Mouse (Mus musculus) layer of hippocampus, adult 9-10 months (tissue): ENCODE data around the gene Pgm3.
"Not testable (repeated sequence)": the region's sequence is repeated elsewhere in the genome, so short reads cannot be mapped to it uniquely, and the experiment has no call there.

ENCODE experiments used
- DNase-seq: peaks from one replicate; pipeline ENCODE4 v3.0.0; 2022; ENCODE audit warnings: low spot score

Gene Pgm3

DNA sequence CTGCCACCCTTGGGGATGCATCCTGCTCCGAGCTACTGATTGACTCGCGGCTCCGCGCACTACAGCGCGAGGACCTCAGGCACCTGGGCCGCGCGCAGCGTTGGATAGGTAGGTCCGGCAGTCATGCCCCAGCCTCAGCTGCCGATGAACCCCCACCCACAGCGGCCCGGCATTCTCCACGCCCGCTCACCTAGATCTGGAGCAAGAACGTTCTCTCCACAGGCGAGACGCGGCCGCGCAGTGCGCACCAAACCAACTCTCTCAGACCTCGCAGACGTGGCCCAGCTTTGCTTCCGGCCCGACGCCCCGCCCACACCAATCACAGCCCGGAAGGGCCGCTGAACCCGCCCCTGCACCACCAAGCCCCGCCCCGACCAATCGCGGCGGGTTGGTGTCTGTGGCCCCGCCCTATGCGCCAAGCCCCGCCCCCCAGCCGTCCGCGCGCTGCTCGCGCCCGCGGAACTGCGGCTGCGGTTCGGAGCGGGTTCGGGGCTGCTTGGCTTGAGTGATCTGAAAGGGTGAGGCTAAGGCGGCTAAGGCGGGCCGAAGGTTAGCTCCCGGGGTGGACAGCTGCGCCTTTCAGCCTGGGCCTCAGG is at the start of gene Pgm3, which contains the start of gene Rwdd2a:
Gene Pgm3, minus strand, starts transcription at position 303 of the 596 bp plus-strand sequence.
Gene Rwdd2a, plus strand, starts transcription at position 452 of the 596 bp plus-strand sequence.
- DNase-seq: peak; percentile 84

DNA sequence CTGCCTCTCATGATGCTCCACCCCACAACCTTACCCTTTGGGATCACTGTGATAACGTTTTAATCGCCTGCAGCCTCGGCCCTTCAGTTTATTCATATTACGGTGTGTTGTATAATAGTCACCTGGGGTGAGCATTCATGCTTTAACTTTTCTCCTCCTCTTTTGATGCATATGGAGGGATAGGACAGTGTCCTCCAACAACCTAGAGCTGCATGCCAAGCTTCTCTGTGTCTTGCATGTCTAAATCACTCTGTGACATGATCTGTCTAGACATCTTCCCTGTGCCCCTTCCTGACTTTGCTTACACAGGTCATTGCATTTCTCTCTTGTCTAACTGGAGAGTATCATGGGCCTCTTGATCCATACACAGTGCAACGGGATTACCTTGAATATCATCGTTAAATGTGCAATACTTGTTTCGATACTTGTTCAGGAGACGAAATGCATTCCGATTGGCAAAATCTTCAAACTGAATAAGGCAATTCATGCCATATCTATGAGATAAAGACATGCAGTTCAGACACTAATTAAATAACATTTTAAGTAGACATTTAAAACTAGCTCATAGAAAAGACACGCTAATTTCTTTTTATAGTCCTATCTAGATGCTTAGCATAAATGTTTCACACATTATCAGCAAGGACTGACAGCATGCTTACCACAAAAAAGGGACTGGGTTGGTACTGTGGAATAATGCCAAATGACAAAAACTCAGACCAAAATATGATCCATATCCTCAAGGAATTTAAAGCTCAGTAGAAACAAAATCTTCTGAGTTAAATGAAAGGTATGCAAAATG is 47.9 kb upstream of the Pgm3 start:
- DNase-seq: no peak

DNA sequence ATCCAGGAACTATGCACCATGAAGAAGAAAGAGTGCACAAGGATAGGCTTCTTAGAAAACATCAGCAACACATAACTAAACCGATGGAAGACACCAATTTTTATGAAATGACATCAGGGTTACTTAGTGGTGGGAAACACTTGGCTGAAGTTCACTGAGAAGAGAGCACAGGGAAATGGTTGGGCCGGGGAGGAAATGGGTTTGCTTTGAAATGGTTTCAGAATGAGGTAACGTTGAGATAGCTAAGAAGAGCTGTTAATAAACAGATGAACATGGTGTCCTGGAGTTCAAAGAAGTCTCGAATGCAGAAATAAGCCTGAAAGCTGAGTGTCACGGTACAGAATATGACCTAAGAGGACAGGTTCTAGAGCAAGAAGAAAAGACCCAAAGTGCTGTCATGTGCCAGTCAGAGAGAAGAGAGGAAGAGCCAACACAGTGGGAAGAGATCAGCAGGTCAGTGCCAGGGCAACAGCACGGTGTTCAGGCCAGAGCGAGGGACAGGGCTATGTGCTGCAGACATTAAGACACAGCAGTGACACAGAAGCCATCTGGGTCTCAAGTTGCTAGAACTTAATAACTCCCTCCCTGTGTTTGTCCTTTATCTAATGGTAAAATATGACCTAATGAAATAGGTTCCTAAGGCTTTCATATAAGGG is 46.3 kb upstream of the Pgm3 start:
- DNase-seq: no peak

DNA sequence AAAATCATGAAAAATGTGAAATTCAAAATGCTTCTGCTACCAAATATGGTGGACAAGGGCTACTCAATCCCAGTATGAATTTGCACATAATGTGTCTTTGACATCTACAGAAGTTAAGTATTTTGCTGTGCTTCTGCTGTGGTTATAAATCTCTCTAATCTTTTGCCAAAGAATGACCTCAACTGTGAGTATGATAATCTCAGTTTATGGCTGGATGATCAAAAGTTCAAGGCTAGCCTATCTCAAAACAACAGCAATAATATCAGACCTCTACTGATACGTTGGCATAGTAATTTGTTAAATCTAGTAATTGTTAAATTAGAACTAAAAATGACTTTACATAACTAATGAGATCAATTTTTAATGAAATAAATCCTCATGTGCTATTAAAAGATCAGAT is 44.1 kb upstream of the Pgm3 start:
- no peak for DNase-seq

DNA sequence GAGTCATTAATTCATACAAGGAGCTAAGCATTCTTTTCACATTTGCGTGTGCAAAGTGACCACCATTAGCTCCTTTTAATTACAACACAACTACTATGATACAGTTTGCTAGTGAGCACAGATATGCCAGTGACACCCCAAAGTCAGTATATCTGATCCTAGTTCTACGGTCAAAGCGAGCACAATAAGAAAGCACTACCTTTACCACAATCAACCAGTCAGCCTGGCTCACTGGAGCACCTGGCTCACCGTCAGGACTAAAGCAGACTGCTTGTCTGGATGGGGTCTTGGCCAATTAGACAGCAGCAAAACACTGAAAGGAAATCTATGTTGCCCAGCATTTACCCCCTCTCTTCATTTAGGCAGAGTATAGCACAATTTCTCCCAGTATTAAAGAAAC is 40.4 kb upstream of the Pgm3 start:
- no peak for DNase-seq

DNA sequence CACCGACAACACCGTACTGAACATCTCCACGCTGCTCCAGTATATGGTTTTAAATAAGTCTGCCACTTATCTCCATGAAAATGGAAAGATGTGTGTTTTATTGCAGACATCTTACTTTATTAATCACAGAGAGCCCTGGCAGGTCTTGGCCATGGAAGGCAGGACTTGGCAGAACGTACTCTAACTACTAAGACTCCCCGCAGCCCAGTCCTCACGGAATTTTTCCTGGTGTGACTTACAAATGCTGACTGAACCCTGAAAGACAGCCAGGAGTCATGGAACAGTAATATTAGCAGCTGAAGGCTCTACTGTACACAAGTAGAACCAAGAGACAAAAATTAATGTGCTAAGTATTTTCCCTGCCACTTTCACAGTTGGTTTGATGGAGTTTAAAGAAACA is 34.1 kb upstream of the Pgm3 start:
- no peak for DNase-seq

DNA sequence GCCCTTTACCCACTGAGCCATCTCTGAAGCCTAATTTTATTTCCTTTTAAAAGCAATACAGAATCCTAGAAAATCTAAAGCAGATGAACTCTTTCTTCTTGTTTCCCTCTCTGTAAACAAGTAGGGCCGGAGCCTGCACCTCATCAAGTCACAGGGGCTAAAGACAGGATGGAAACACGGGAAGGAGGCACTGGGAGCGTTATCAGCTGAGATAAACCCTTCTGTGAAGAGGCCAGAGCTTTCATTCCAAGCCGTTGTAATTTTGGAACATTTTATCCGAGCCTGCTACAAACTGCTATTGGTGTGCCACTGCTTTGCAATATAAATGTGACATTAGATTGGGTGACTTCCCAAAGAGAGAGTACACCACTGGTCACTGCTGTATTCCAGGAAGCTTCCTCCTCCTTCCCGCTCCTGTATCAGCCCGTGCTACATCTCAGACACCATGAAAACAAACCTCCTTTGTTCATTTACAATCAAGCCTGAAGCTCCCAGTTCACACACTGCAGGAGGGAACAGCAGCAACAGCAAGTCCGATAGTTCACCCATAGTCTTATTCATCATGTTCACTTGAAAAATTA is 28.2 kb upstream of the Pgm3 start:
- DNase-seq: no peak

DNA sequence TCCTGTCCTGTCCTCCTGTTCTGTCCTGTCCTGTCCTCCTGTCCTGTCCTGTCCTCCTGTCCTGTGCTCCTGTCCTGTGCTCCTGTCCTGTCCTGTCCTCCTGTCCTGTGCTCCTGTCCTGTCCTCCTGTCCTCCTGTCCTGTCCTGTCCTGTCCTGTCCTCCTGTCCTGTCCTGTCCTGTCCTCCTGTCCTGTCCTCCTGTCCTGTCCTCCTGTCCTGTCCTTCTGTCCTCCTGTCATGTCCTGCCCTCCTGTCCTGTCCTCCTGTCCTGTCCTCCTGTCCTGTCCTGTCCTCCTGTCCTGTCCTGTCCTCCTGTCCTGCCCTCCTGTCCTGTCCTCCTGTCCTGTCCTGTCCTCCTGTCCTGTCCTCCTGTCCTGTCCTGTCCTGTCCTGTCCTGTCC is 25.3 kb upstream of the Pgm3 start:
- not testable (repeated sequence) for DNase-seq

DNA sequence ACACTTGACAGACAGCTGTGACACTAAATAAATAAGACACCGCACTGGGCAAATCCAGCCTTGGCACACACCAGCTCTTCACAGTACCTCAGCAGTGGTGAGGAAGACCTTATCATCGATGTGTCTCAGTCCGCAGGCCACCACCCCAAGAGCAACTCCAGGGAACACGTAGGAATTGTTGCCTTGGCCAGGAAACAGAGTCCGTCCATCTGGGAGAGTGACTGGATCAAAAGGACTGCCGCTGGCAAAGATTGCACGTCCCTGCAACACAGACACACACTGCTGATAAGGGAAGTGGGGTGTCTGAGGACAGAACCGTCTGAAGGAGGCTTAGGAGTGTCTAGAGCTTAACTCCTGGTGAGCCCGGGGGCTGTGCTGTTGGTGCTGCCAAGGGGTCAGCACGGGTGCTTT is 22.7 kb upstream of the Pgm3 start:
- not testable (repeated sequence) for DNase-seq

DNA sequence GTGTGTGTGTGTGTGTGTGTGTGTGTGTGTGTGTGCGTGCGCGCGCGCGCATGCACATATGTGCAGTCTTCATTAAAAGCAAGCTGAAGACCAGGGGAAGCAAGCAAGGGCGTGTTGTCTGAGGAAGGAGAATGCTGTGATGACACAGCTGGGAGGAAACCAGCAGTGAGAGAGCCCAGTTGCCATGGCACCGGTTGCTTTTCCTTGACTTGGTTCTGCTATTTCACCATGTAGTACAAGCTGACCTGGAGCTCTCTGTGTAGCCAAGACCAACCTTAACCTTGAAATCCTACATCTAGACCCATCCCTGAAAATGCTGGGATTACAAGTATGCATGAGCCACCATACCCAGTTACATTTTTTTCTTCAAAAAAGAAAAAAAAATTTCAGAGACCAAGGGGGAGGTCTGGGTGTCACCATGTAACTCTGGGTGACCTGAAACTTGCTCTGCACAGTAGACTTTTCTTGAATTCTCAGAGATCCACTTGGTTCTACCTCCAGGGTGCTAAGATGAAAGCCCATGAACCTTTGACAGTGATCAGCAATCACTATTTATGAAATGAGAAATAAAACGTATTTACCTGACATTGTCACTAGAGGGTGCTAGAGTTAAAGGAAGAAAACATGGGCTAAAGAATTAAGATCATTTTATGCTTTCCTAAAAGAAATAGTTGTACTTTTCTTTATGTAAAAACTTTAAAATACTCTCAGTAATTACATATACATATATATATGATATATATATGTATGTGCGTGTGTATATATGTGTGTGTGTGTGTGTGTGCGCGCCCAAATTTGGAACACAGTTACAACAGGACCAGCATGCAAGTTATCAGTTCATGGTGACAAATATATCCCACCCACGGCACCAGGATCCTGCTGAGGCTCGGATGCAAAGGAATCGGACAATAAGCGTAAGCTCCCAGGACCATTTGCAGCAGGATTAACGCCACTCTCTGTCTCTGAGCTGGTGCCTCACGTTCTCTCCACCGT is 21.3 kb upstream of the Pgm3 start:
- DNase-seq: peak; percentile 46

DNA sequence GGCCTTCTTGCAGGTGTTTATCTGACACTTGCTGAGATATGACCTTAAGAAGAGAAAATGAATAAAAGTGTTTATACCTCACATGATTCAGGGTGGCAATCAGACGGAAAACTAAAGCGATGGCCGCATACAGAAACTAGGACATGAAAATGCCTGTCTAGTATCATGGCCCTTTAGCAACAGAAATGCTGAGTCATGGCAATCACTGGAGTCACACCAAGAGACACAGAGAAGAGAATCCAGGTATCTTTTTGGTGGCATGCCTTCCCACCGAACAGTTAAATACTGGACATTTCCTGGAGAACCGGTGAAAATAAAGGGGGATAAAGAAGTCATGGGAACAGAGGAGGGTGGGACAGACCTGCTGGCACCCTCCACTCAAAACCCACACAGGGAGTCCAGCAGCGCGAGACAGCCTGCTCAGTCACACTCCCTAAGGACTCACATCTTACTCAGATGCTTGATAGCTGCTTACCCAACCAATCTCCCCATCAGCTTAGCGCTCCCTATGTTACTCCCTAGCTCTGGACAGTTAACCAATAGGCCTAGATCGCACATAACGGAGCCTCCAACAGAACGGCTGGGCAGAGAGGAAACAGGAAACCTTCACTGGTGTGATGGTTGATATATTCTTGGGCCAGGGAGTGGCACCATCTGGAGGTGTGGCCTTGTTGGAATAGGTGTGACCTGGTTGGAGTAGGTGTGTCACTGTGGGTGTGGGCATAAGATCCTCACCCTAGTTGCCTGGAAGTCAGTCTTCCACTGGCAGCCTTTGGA is 15.6 kb upstream of the Pgm3 start:
- no peak for DNase-seq

DNA sequence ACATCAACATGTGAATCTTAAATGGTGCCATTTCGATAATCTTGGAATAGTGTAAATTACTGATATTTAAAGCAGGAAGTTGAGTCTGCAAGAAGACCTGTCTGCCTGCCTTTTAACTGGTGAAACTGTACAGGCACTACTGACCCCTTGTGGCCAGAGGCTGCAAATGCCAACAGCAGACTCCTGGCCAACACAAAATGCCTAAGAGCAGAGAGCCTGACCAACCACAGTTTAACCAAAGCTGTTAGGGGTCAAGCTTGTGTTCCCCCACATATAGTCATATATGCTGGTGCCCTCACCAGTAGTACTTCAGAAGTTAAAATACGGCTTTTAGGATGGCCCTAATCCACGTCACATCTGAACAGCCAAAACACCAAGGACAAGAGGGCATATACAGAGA is 12.1 kb upstream of the Pgm3 start:
- DNase-seq: peak; percentile 59

DNA sequence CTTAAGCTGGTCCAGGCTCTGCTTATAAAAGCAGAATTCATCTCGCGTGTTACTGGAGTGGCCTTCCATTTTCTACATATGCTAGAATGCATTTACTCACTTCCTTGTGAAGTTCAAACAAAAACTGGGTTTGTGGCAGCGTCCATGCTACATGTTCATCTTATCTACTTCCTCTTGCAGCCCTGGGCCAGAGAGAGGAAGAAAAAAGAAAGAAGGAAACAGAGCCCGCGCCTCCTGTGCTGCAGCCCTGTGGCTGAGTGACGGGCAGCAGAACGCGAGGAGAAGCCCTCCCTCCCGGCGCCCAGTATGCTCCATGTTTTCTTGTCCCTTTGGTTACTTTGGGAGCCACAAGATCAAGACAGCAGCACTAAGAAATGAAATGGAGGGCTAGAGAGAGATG is 8.0 kb upstream of the Pgm3 start:
- DNase-seq: no peak

DNA sequence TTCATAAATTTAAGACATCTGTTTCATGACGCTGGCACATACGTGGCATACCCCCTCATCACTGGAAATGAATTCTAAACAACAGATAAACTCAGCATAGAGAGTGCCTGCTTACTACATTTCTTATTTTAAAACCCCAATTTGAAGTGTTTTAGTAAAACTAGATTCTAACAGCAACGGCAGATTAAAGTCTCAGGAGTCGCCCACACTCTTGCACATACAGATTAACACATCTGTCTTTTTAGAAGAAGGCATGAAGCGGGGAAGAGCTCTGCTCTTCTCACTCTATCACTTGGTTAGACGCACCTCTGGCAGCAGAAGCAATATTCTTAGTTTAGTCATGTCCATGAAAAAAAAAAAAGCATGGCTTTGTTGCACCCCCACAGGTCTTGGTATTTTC is 3.5 kb upstream of the Pgm3 start:
- no peak for DNase-seq

DNA sequence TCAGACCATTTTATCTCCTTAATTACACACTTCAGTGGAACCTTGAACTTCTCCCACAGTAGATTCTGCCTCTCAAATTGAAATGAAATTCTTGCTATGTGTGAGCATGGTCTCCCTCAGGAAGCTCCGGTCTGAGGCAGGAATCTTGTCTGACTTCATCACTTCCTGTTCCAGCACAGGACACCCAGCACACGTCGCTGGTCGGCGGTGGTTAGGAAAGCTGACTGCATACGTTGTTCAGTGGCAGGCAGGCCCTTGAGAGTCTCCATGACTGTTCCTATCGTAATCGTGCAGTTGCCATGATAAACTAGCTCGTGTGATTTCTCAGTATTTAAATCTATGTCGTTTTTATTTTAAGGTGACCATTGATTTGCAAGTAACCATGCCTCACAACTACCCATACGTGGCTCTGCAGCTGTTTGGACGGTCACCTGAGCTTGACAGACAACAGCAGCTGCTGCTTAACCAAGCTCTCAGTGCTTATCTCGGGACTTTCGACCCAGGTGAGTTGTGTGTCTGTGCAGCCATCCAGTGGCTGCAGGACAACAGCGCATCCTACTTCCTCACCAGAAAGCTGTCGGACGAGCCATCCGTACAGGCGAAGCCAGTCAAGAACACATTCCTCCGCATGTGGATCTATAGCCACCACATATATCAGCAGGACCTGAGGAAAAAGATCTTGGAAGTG is 2.1 kb upstream of the Pgm3 start:
- no peak for DNase-seq

DNA sequence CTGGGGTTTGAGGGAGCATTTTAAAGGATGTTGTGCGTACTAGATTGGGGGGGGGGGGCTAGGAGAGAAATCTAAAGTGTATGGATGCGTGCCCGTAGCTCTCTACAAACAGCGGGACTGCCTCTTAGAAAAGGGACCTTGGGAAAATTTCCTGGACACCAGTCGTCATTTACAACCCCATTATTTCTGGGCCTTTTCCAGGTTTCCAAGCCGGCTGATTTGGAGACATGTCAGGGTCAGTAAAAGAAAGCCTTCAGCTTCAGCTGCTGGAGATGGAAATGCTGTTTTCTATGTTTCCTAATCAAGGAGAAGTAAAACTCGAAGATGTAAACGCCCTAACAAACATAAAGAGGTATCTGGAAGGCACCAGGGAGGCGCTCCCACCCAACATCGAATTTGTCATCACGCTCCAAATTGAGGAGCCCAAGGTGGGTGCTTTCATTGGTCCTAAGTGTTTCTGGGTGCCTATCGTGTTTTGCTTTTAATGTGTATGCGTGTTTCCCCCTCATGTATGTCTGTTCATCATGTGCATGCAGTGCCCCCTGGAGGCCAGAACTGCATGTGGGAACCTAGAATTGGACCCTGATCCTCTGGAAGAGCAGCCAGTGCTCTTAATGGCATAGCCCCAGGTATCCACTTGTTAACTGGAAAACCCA is 1.1 kb upstream of the Pgm3 start:
- peak; percentile 90 for DNase-seq

DNA sequence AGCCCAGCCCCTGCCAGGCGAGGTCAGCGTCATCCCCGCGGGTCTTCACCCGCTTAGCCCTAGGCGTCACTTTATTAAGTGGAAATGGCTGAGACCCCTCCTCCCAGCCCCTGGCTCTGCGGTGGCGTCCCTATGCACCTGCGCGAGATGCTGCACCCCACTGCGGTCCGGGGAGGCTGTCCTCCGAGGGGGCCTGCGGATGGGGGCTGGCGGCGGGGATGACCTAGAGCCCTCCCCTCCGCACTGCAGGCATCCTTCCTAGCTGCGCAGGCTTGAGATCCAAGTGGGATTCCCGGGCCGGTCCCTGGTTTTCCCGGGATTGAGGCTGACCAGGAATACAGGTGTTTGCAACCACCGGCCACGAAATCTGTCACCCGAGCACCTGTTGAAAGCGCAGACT is 554 bp upstream of the Pgm3 start:
- DNase-seq: no peak

DNA sequence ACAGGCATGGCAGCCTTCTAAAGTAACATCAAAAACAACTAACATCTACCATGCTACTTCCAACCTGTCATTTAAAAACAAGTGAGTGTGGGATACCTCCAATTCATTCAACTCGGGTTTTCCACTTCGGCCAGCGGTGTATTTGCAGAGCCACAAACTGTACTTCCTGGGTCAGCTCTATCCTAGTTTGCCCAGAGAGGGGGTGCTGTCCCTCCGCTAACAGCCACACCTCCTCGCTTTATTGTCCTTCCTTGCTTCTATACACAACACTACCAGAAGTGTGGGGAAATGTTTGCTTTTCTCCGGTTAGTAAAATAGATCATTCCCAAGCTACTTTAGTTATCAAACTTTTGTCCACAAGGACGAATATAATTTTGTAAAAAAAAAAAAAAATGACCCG is 696 bp downstream of the Pgm3 start:
- DNase-seq: no peak

DNA sequence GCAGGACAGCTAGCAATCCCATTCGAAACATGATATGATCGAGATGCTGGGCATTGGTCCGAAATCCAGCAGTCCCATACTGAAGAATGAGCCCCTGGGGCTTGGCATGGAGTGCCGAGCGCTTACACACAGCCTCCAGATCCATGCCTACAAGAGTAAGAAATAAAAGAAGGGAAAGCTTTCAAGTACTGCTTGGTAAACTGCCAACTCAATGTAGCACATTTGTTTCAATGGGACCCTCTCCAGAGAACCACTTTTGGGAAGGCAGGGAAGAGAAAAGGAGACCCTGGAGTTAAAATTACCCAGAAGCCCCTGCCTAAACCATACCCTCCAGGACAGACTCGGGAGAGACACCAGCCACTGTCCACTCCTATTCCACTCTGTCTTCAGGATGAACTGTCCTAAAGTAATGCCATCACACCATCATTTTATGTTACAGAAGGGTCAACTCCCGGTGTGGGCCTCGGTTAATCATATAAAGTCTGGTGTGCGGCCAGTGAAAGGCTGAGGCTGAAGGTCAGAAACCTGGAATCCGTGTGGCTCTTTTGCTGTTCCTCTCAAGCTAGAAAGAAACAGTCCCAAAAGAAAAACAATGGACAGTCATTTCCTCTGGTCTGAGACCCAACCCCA is 1.3 kb downstream of the Pgm3 start:
- DNase-seq: no peak
